Mouse (Mus musculus) midbrain, embryonic 12.5 days (tissue): ENCODE data around the gene Rec114. TPM values are rescaled to one million over a fixed set of nuclear protein-coding genes. Genes with fewer than 3 reads are reported as not detected.

Experiments
- ATAC-seq: fragments of 200-750 bp; cut with Nextera tagmentation; 2 replicates; pipeline ENCODE4 v1.8.0; 2017; ENCODE audit warnings: low read depth, moderate TSS enrichment, moderate library complexity; ENCODE audit not compliant: low FRiP score
- H3K27ac ChIP-seq: fragments of 300-500 bp; sonication (generic); replicated peaks from 2 replicates; pipeline ENCODE4 v1.5.1; 2016; ENCODE audit warnings: mild to moderate bottlenecking
- H3K27me3 ChIP-seq: fragments of 300-500 bp; sonication (generic); 2 replicates; pipeline ENCODE4 v1.6.1; 2016; ENCODE audit warnings: mild to moderate bottlenecking
- H3K36me3 ChIP-seq: fragments of 300-500 bp; sonication (generic); 2 replicates; pipeline ENCODE4 v1.6.1; 2016
- H3K4me1 ChIP-seq: fragments of 300-500 bp; sonication (generic); 2 replicates; pipeline ENCODE4 v1.6.1; 2016
- H3K4me2 ChIP-seq: fragments of 300-500 bp; sonication (generic); replicated peaks from 2 replicates; pipeline ENCODE4 v1.6.1; 2016; ENCODE audit warnings: mild to moderate bottlenecking, moderate library complexity
- H3K4me3 ChIP-seq: fragments of 300-500 bp; sonication (generic); 2 replicates; pipeline ENCODE4 v1.5.1; 2016; ENCODE audit warnings: mild to moderate bottlenecking
- H3K9ac ChIP-seq: fragments of 300-500 bp; sonication (generic); replicated peaks from 2 replicates; pipeline ENCODE4 v1.6.1; 2016; ENCODE audit warnings: mild to moderate bottlenecking, moderate library complexity
- H3K9me3 ChIP-seq: fragments of 300-500 bp; sonication (generic); 2 replicates; pipeline ENCODE4 v1.6.1; 2016; ENCODE audit warnings: mild to moderate bottlenecking
- WGBS: fragments of 180-500 bp; shearing (Covaris S2); methylation state at CpG from one replicate; pipeline ENCODE4 v1.1.7; 2016; 5-methylcytosine and 5-hydroxymethylcytosine counted together
- polyA plus RNA-seq: library from polyadenylated mRNA; unstranded; fragments of >200 nt; fragmentation: Nextera tagmentation; extraction: Ambion mirVana; gene quantifications from 2 replicates; pipeline ENCODE4 v1.2.1, GENCODE M21; 2016

The Rec114 gene
- polyA plus RNA-seq, 1 experiment from 2014 or later = 1.9 TPM

- Histone ChIP-seq H3K27me3 (no peaks in the 10 kb centered on the region), H3K36me3 (no peaks in the 10 kb centered on the region), H3K9ac (no peak overlapping the region), H3K9me3 (no peaks in the 10 kb centered on the region), H3K4me3 (no peak overlapping the region), H3K4me2 (no peak overlapping the region), H3K27ac (no peak overlapping the region), H3K4me1 (peaks cover 2% of the 10 kb centered on the region; the same call in 1 of the 2 replicates)
- WGBS = 84% methylated on average over 3 of the region's 3 CpGs
- no peak for ATAC-seq
These were observed 128.5 kb downstream of the Rec114 start for GRCm38 (mm10) chr9:58615064-58615938.

GRCm38 (mm10) chr9:58613790-58614189 lies 130.0 kb downstream of the Rec114 start:
- Histone ChIP-seq H3K36me3 (no peaks in the 10 kb centered on the region), H3K27me3 (no peaks in the 10 kb centered on the region), H3K9me3 (no peaks in the 10 kb centered on the region), H3K4me1 (0 out of 2 replicates have a peak, but pooled peaks cover 2% of the 10 kb centered on the region), H3K27ac (no peak overlapping the region), H3K4me3 (no peak overlapping the region), H3K4me2 (no peak overlapping the region), H3K9ac (no peak overlapping the region)
- no peak for ATAC-seq
- 88% methylated on average over 1 of the region's 1 CpGs for WGBS

Other genes with a start within 250 kb of the Rec114 start
- 32.1 and 36.1 TPM in 2 replicates for gene Cd276, start 188.5 kb downstream of the Rec114 start, polyA plus RNA-seq
- gene Nptn, start 161.7 kb downstream of the Rec114 start, polyA plus RNA-seq = 68.6 and 75.0 TPM in 2 replicates
- gene Hcn4, start 79.4 kb upstream of the Rec114 start, polyA plus RNA-seq = 2.1 and 2.3 TPM in 2 replicates